Mouse (Mus musculus) MN1 (cell line): ENCODE results near the gene Mup2.
"Not testable (repeated sequence)": the region's sequence is repeated elsewhere in the genome, so short reads cannot be mapped to it uniquely, and the experiment has no call there.

Experiments
- DNase-seq: peaks from one replicate; pipeline ENCODE4 v3.0.0-alpha.2; 2016; ENCODE audit warnings: low spot score

Mup2 gene

GRCm38 (mm10) chr4:60154189-60154588 lies at the start of gene Mup2:
Gene Mup2, minus strand, starts transcription at chr4:60154289.
- DNase-seq: not testable (repeated sequence)
